Mouse (Mus musculus) midbrain, embryonic 13.5 days (tissue): ENCODE results near the gene Nxf1. TPM values are rescaled to one million over a fixed set of nuclear protein-coding genes. Genes with fewer than 3 reads are reported as not detected.

Experiments
- ATAC-seq: fragments of 200-750 bp; cut with Nextera tagmentation; 2 replicates; pipeline ENCODE4 v1.8.0; 2017; ENCODE audit warnings: mild to moderate bottlenecking, moderate TSS enrichment, moderate library complexity
- H3K27ac ChIP-seq: fragments of 300-500 bp; sonication (generic); 2 replicates; pipeline ENCODE4 v1.5.1; 2015; ENCODE audit warnings: inconsistent platforms, mild to moderate bottlenecking, moderate library complexity
- H3K27me3 ChIP-seq: fragments of 300-500 bp; sonication (generic); 2 replicates; pipeline ENCODE4 v1.6.1; 2015; ENCODE audit warnings: mild to moderate bottlenecking, inconsistent platforms
- H3K36me3 ChIP-seq: fragments of 300-500 bp; sonication (generic); 2 replicates; pipeline ENCODE4 v1.6.1; 2015; ENCODE audit warnings: mild to moderate bottlenecking, inconsistent platforms
- H3K4me1 ChIP-seq: fragments of 300-500 bp; sonication (generic); replicated peaks from 2 replicates; pipeline ENCODE4 v1.6.1; 2015; ENCODE audit warnings: inconsistent platforms
- H3K4me2 ChIP-seq: fragments of 300-500 bp; sonication (generic); replicated peaks from 2 replicates; pipeline ENCODE4 v1.6.1; 2015; ENCODE audit warnings: moderate library complexity, mild to moderate bottlenecking, inconsistent platforms
- H3K4me3 ChIP-seq: fragments of 300-500 bp; sonication (generic); replicated peaks from 2 replicates; pipeline ENCODE4 v1.5.1; 2015; ENCODE audit warnings: mild to moderate bottlenecking, inconsistent platforms
- H3K9ac ChIP-seq: fragments of 300-500 bp; sonication (generic); replicated peaks from 2 replicates; pipeline ENCODE4 v1.6.1; 2015; ENCODE audit warnings: mild to moderate bottlenecking, inconsistent platforms
- H3K9me3 ChIP-seq: fragments of 300-500 bp; sonication (generic); 2 replicates; pipeline ENCODE4 v1.6.1; 2016; ENCODE audit warnings: mild to moderate bottlenecking, inconsistent platforms
- WGBS: fragments of 180-500 bp; shearing (Covaris S2); methylation state at CpG from one replicate; pipeline ENCODE4 v1.1.7; 2015; 5-methylcytosine and 5-hydroxymethylcytosine counted together
- polyA plus RNA-seq: library from polyadenylated mRNA; unstranded; fragments of >200 nt; fragmentation: Nextera tagmentation; extraction: Ambion mirVana; gene quantifications from 2 replicates; pipeline ENCODE4 v1.2.1, GENCODE M21; 2015

The Nxf1 gene
- polyA plus RNA-seq: 195 and 206 TPM in 2 replicates

DNA sequence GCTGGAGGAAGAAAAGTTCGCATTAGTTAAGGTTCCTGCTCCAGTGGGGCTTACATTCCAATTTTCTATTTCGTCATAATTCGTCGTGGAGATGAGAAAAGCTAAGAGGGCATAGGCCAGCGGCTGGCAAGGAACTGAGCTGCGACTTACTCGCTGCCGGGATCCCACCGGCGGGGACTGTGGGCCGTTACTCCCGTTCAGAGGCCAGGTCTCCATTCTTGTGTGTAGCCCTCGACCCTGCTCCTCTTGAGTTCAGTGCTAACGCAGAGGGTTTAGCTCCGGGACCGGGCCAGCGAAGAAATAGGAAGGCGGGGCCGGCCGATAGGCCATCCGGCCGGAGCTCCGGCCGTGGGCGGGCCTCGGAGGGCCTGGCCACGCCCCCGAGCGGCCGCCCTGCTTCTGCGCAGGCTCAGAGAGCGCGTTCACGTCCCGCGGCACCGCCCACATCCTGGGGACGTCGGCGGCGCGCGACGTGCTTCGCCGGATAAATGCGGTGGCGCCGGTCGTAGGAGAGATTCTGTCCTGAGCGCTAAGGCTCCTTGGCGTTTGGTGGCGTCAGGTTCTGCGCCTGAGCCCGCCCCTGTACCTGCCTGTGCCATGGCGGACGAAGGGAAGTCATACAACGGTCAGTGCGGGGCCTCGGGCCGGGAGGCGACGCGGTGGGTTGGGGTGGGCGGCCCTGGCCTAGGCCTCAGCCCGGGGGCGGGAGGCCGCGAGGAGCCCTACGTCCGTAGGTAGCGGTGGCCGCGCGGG lies at the start of gene Nxf1:
TSS of gene Nxf1 (plus strand) at position 439 of the 753 bp plus-strand sequence.
- peak within 1 kb of the TSS; percentile 90 for H3K9ac ChIP-seq
- peaks cover 24% of the 10 kb centered on the region for H3K4me1 ChIP-seq
- ATAC-seq: peak; percentile 94
- no peaks in the 10 kb centered on the region for H3K27me3 ChIP-seq
- whole genome bisulfite sequencing: under 1% methylated on average over 75 of the region's 75 CpGs
- peak within 1 kb of the TSS; percentile 75 for H3K4me2 ChIP-seq
- H3K27ac ChIP-seq: peak within 1 kb of the TSS; percentile 87
- peaks cover 33% of the 10 kb centered on the region for H3K36me3 ChIP-seq
- peak within 1 kb of the TSS; percentile 80 for H3K4me3 ChIP-seq
- no peaks in the 10 kb centered on the region for H3K9me3 ChIP-seq

DNA sequence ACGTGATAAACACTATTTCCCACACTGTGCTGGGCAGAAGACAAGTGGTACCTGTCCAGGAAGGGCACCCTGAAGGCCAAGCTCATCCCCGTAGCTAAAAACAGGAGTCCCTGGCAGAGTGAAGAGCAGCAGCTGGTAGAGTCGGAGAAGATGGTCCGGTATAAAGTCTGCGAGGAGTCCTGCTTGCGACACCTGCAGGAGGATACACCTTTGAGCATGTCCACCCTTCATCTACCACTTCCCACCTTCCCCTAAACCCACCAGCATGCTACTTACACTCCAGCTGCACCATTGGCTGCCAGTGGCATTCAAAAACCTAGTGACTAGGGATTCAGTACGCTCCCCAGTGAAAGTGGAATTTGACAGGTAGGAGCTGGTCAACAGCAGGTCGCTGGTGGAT lies 47.9 kb upstream of the Nxf1 start:
- H3K36me3 ChIP-seq: peaks cover 51% of the 10 kb centered on the region
- no peak for ATAC-seq
- H3K9me3 ChIP-seq: no peaks in the 10 kb centered on the region
- no peak overlapping the region for H3K27ac ChIP-seq
- no peak overlapping the region for H3K4me3 ChIP-seq
- H3K27me3 ChIP-seq: no peaks in the 10 kb centered on the region
- peaks cover 29% of the 10 kb centered on the region for H3K4me1 ChIP-seq
- H3K4me2 ChIP-seq: no peak overlapping the region
- 94% methylated on average over 8 of the region's 8 CpGs for whole genome bisulfite sequencing
- no peak overlapping the region for H3K9ac ChIP-seq

DNA sequence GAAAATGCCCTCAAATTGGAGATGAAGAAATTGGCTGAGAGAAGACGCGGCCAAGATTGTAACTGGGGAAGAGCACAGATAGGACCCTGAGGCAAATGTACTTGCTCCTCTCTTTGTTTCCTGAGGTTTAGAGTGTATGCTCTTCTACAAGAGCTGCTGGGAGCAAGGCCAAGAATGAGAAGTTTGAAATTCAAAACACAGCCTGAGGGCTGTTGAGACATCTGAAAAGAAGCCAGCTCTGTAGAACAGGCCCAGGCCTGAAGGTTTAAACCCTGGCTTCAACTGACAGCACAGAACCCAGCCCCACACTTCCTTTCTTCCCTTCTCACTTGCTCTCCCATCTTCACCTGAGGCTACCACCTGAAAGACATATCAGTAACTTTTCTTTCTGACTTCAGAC lies 46.8 kb upstream of the Nxf1 start:
- Histone ChIP-seq H3K27me3 (no peaks in the 10 kb centered on the region), H3K4me2 (no peak overlapping the region), H3K27ac (no peak overlapping the region), H3K36me3 (peaks cover 51% of the 10 kb centered on the region), H3K9ac (no peak overlapping the region), H3K4me3 (no peak overlapping the region), H3K4me1 (peaks cover 33% of the 10 kb centered on the region), H3K9me3 (no peaks in the 10 kb centered on the region)
- WGBS: 88% methylated on average over 2 of the region's 2 CpGs
- ATAC-seq: no peak

DNA sequence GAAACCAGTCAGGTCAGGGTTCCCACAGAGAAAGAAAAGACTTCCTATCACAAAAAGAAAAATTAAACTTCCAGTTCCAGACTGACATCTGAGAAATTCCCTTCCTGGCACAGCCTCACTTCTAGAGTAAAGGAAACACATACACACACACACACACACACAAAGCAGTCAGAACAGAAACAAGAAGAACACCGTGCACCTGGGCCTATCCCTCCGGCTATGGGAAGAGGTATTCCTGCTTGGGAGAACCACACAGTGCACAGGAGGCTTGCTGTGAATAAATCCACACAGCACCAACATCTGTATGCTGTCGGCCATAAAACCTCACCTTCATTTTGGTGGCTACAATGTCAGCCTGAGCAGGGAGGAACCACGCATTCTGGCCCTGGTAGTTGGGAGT lies 45.4 kb upstream of the Nxf1 start:
- no peak for ATAC-seq
- Histone ChIP-seq H3K27ac (peak overlapping the region; percentile 10; the same call in 1 of the 2 replicates), H3K4me3 (peak overlapping the region; percentile 67), H3K4me1 (peaks cover 33% of the 10 kb centered on the region), H3K9ac (peak overlapping the region; percentile 81), H3K36me3 (peaks cover 49% of the 10 kb centered on the region), H3K9me3 (no peaks in the 10 kb centered on the region), H3K4me2 (peak overlapping the region; percentile 63), H3K27me3 (no peaks in the 10 kb centered on the region)
- 85% methylated on average over 4 of the region's 4 CpGs for WGBS

DNA sequence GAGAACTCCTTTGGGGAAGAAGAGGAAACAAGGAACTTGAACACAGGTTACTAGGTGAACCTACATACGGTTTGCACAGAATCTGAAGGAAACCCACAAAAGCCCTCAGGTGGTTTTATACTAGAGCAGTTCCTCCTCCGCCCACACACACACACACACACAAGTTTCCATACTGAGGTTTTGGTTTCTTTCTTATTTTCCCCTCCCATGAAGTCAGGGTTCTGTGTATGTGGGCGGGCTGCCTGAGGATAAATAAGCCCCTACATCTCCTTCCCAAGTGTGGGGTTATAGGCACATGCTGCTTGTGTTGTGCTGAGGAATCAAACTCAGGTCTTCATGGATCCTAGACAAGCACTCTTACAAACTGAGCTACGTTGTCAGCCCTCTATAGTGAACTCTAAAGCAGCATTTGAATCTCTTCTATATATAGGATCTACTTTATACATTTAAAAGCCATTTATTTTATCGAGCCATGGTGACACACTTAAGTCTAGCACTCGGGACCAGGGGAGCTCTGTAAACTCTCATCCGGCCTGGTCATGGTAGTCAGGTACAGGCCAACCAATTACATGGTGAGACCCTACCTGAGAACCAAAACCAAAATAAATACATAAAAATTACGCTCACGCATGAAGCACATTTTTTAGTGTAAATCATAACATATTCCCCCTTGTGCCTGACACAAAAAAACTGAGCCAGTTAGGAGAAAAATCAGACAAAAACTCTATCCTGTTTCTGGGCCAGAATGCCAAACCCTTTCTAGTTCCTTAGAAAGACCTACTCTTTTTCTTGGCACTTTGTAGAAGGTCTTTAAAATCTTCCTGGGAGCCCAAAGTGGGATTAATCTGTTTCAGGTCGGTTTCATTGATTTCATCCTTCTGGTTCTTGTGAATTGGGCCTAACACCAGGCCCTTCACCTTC lies 44.7 kb upstream of the Nxf1 start:
- no peaks in the 10 kb centered on the region for H3K9me3 ChIP-seq
- peak overlapping the region; percentile 63 for H3K4me2 ChIP-seq

DNA sequence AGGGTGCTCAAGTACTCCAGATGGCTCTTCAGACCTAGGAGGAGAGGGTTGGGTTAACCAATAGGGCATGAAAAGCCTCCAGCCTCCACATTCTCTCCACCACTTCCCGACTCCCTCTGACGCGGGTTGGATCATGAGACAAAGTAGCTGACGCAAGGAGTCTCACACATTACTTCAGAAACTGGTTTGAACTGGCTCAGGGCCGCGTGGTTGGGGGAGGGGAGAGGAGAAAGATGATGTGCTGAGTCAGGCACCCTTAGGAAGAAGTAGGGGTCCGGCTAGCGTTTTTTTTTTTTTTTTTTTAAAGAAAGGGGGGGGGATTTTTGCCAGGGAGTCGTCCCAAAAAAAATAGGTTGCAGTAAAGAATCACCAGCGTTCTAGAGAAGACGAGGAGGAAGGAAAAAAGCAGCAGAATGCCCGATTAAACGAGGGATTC lies 44.0 kb upstream of the Nxf1 start:
- Histone ChIP-seq H3K4me2 (peak overlapping the region; percentile 63), H3K9me3 (no peaks in the 10 kb centered on the region), H3K4me1 (peaks cover 33% of the 10 kb centered on the region), H3K36me3 (peaks cover 37% of the 10 kb centered on the region), H3K4me3 (peak overlapping the region; percentile 67), H3K27me3 (no peaks in the 10 kb centered on the region), H3K9ac (peak overlapping the region; percentile 81), H3K27ac (peak overlapping the region; percentile 92)
- ATAC-seq: peak; percentile 77
- under 1% methylated on average over 13 of the region's 13 CpGs for WGBS

More for the DNA sequence above, 44.7 kb upstream of the Nxf1 start:
- Histone ChIP-seq H3K9ac (peak overlapping the region; percentile 81), H3K27ac (peak overlapping the region; percentile 92), H3K36me3 (peaks cover 43% of the 10 kb centered on the region), H3K27me3 (no peaks in the 10 kb centered on the region), H3K4me1 (peaks cover 33% of the 10 kb centered on the region), H3K4me3 (peak overlapping the region; percentile 67)
- 74% methylated on average over 10 of the region's 10 CpGs for WGBS
- ATAC-seq: no peak

DNA sequence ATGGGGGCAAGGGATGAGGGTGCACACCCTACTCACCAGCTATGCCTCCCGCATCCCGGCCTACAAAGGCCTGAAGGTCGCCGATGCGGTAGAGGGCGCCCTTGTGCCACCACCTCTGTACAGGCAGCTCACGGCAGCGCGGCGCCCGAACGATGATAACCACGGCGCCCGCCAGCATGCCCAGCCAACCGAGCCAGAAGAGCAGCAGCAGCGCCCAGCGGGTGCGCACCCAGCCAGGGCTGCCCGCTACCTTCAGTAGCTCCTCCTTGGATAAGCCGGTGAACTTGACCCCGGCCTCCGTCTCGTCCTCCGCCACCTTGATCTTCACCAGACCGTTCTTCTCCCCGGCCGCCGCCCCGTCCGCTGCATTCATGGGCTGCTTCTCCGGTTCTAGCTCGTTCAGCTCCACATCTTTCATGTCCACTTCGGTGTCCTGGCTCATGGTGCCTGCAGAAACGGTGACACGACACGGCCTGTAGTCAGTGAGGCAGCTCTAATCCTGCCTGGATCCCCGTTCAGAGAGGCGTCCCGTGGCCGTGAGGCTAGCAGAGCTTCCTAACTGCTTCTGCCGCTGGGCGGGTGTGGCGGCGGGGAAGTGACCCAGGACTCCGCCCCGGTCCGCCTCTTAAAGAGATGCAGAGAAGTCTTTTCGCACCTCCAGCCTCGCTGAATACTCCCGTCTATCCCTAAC lies 43.4 kb upstream of the Nxf1 start:
- ATAC-seq: peak; percentile 97
- Histone ChIP-seq H3K36me3 (peaks cover 31% of the 10 kb centered on the region), H3K9ac (peak overlapping the region; percentile 81), H3K9me3 (no peaks in the 10 kb centered on the region), H3K4me3 (peak overlapping the region; percentile 67), H3K4me1 (peaks cover 33% of the 10 kb centered on the region), H3K4me2 (peak overlapping the region; percentile 63), H3K27ac (peak overlapping the region; percentile 92), H3K27me3 (no peaks in the 10 kb centered on the region)
- WGBS: under 1% methylated on average over 51 of the region's 51 CpGs

DNA sequence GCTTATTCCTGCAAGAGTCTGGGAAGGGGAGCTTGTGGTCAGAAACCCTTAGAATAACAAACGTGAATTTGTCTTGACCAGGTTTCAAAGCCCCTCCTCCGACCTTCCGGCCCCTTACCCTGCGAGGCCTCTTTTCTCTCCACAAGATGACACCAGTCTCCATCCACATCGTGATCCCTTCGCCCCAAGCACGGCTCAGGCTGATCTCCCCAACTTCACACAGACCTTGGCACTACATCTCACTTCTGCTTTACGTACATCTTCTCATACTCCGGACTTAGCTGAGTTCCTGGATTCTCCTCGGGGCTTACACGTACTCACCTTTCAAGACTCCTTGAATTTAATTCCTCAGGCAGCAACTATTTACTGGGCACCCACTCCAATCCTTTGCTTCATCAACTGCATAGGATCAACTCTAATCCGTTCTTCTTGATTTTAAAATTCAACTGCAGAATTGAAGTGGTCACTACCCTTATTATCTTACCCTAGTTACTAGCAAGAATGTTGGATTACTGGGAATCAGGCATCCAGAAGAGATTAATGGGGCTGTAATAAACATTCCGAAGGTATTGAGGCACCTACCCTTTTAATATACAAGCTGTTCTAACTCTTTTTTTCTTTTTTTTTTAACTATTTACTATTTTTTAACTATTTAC lies 42.7 kb upstream of the Nxf1 start:
- Histone ChIP-seq H3K9ac (peak overlapping the region; percentile 81), H3K27ac (peak overlapping the region; percentile 92), H3K27me3 (no peaks in the 10 kb centered on the region), H3K4me1 (peaks cover 33% of the 10 kb centered on the region), H3K9me3 (no peaks in the 10 kb centered on the region), H3K4me3 (peak overlapping the region; percentile 67), H3K4me2 (peak overlapping the region; percentile 63), H3K36me3 (peaks cover 25% of the 10 kb centered on the region)
- peak; percentile 37 for ATAC-seq
- 6% methylated on average over 13 of the region's 13 CpGs for WGBS

DNA sequence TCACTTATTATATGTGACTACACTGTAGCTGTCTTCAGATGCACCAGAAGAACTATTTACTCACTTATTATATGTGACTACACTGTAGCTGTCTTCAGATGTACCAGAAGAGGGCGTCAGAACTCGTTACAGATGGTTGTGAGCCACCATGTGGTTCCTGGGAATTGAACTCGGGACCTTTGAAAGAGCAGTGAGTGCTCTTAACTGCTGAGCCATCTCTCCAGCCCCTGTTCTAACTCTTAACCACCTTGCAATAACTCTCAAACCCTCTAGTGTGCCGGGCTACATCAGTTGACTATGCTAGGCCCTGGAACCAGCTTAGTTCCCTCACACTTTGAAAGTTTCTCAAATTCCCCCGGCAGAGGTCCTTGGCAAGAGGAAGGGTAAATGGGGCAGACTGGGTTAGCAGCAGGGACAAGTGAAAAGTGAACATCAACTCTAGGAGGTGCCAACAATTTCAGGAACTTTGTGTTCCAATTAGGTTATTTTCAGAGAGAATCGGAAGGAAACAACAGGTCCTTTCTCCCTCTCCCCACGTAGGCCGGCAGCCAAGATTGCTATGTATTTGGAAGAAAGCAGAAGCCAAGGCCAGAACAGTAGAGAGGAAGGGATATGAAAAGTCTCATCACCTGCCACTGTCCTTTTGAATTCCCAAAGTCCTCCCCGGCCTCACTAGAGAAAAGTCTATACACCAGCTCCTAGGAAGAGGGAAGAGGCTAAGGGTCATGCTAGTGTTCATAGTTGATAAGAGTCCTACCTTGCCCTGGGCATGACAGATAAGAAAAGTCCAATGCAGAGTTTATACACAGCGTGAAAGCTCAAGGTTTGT lies 42.0 kb upstream of the Nxf1 start:
- Histone ChIP-seq H3K4me1 (peaks cover 33% of the 10 kb centered on the region), H3K9ac (no peak overlapping the region), H3K27ac (no peak overlapping the region), H3K4me2 (no peak overlapping the region), H3K4me3 (no peak overlapping the region), H3K9me3 (no peaks in the 10 kb centered on the region), H3K36me3 (peaks cover 17% of the 10 kb centered on the region), H3K27me3 (no peaks in the 10 kb centered on the region)
- ATAC-seq: no peak
- 72% methylated on average over 10 of the region's 10 CpGs for WGBS

DNA sequence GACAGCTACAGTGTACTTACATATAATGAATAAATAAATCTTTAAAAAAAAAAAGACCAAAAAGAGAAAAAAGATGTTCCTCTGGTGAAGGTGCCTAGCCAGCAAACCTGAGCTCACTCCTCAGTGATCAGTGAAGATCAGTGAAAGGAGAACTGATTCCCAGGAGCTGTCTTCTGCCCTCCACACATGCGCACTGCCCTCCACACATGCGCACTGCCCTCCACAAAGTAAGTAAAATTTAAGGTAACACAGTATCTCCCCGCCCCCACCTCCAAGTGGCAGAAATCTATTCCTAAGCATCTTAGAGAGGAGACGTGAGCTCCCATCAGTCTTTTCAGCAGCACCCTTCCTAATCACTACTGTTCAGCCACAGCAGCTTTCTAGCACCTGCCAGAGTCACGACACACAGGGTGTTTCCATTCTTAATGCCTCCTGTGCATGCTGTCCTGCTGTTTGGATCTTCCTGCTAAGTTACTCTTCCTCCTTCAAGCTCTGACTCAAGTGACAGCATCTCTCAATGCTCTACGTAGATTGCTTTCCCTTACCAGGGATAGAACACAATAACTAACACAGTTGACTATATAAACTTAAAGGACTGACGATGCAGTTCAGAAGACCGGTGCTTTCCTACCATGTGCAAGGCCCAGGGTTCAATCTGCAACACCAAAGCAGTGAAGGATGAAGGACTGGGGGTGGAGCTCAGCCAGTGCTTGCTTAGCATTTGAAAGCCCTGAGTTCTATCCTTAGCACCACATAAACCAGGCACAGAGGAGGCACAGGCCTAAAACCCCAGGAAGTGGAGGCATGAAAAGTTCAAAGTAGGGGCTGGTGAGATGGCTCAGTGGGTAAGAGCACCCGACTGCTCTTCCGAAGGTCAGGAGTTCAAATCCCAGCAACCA lies 40.8 kb upstream of the Nxf1 start:
- ATAC-seq: no peak
- no peaks in the 10 kb centered on the region for H3K9me3 ChIP-seq
- no peak overlapping the region for H3K27ac ChIP-seq
- H3K9ac ChIP-seq: no peak overlapping the region
- 65% methylated on average over 10 of the region's 10 CpGs for WGBS
- H3K27me3 ChIP-seq: no peaks in the 10 kb centered on the region
- no peak overlapping the region for H3K4me3 ChIP-seq
- H3K36me3 ChIP-seq: peaks cover 5% of the 10 kb centered on the region
- H3K4me1 ChIP-seq: peaks cover 24% of the 10 kb centered on the region
- H3K4me2 ChIP-seq: no peak overlapping the region
